Mouse (Mus musculus) forebrain, embryonic 10.5 days (tissue): ENCODE data around the gene Trim28. TPM values are rescaled to one million over a fixed set of nuclear protein-coding genes. Genes with fewer than 3 reads are reported as not detected.
A peak's percentile ranks its signal among the peaks of the same experiment; 100 is the strongest.

Source experiments
- DNase-seq: peaks from one replicate; pipeline ENCODE4 v3.0.0-alpha.2; 2017; ENCODE audit warnings: low spot score; ENCODE audit errors: extremely low spot score
- H3K27ac ChIP-seq: fragments of 300-500 bp; sonication (generic); 2 replicates; pipeline ENCODE4 v1.5.1; 2016; ENCODE audit warnings: mild to moderate bottlenecking
- H3K27me3 ChIP-seq: fragments of 300-500 bp; sonication (generic); 2 replicates; pipeline ENCODE4 v1.6.1; 2016; ENCODE audit warnings: mild to moderate bottlenecking; ENCODE audit not compliant: poor library complexity, severe bottlenecking
- H3K36me3 ChIP-seq: fragments of 300-500 bp; sonication (generic); replicated peaks from 2 replicates; pipeline ENCODE4 v1.6.1; 2016; ENCODE audit warnings: mild to moderate bottlenecking, moderate library complexity
- H3K4me1 ChIP-seq: fragments of 300-500 bp; sonication (generic); 2 replicates; pipeline ENCODE4 v1.6.1; 2016
- H3K4me3 ChIP-seq: fragments of 300-500 bp; sonication (generic); 2 replicates; pipeline ENCODE4 v1.5.1; 2016; ENCODE audit warnings: mild to moderate bottlenecking, moderate library complexity
- H3K9me3 ChIP-seq: fragments of 300-500 bp; sonication (generic); 2 replicates; pipeline ENCODE4 v1.6.1; 2016; ENCODE audit warnings: mild to moderate bottlenecking, moderate library complexity
- WGBS: fragments of 180-500 bp; shearing (Covaris S2); methylation state at CpG from one replicate; pipeline ENCODE4 v1.1.7; 2016; 5-methylcytosine and 5-hydroxymethylcytosine counted together
- polyA plus RNA-seq: library from polyadenylated mRNA; unstranded; fragments of >200 nt; fragmentation: Nextera tagmentation; extraction: Ambion mirVana; gene quantifications from 2 replicates; pipeline ENCODE4 v1.2.1, GENCODE M21; 2016

The Trim28 gene
- 415 and 417 TPM in 2 replicates for polyA plus RNA-seq

DNA sequence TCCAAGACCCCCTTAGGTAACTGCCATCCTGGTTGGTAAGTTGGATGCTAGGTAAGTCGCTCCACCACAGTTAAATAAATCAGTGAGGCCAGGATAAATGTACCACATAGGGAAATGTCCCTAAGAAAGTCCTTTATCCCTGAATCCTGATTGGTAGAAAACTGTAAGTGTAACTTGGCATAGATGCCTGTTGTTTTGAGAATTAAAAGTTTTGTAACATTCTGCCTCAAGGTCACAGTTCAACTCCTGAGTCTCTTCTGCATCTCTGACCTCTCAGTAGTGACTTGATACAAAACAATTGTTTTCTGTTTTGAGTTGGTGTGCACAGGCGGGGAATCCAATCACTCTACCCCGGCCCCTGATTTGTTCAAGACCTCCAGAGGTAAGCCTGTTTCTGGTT, at the start of gene Trim28:
Gene Trim28 (plus strand): TSS at position 264 of the 400 bp plus-strand sequence.
- H3K27ac ChIP-seq, result no peak within 1 kb of the TSS
- H3K36me3 ChIP-seq, result no peaks in the 10 kb centered on the region
- H3K27me3 ChIP-seq, result no peaks in the 10 kb centered on the region
- H3K4me3 ChIP-seq, result no peak within 1 kb of the TSS
- H3K9me3 ChIP-seq, result peaks cover 3% of the 10 kb centered on the region; the same call in 1 of the 2 replicates
- no peak for DNase-seq
- WGBS, result 92% methylated on average over 3 of the region's 3 CpGs
- no peaks in the 10 kb centered on the region for H3K4me1 ChIP-seq

DNA sequence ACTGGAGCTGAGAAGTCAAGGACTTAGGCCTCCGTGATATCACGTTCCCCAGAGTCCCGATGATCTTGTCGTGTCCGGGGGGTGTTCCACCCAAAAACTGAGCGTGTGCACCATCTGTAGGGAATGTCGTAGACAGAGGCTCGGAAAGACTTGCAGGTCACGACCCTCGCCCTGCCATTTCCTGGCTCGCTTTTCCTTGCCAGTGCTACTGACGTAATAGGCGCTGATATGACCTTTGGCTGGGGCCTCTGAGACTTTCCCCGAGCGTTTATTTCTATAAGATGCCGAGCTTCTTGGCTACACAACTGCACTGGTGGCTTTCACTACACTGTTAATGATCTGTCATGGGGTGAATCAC, 49.1 kb upstream of the Trim28 start:
- DNase-seq, result no peak
- Histone ChIP-seq H3K27ac (peak overlapping the region; percentile 93), H3K9me3 (0 out of 2 replicates have a peak, but pooled peaks cover 5% of the 10 kb centered on the region), H3K36me3 (no peaks in the 10 kb centered on the region), H3K4me3 (peak overlapping the region; percentile 48), H3K27me3 (no peaks in the 10 kb centered on the region), H3K4me1 (peaks cover 15% of the 10 kb centered on the region)
- 11% methylated on average over 16 of the region's 16 CpGs for WGBS

DNA sequence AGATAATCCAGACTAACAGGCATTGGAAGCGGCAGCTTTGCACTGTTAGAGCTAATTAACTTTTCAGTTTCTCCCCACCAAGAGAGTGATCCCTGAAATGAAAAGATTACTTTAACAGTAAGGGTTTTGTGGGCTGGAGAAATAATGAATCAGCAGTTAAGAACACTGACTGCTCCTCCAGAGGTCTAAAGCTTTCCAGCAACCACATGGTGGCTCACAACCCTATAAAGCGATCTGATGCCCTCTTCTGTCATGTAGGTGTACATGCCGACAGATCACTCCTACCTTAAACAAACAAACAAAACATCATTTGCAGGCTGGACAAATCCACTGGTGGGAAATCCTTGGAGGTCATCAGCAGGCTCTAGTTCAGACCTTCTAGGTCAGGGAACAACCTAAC, 44.0 kb upstream of the Trim28 start:
- Histone ChIP-seq H3K27ac (no peak overlapping the region), H3K9me3 (no peaks in the 10 kb centered on the region), H3K27me3 (no peaks in the 10 kb centered on the region), H3K36me3 (no peaks in the 10 kb centered on the region), H3K4me3 (no peak overlapping the region), H3K4me1 (peaks cover 9% of the 10 kb centered on the region)
- 64% methylated on average over 3 of the region's 3 CpGs for WGBS
- no peak for DNase-seq

DNA sequence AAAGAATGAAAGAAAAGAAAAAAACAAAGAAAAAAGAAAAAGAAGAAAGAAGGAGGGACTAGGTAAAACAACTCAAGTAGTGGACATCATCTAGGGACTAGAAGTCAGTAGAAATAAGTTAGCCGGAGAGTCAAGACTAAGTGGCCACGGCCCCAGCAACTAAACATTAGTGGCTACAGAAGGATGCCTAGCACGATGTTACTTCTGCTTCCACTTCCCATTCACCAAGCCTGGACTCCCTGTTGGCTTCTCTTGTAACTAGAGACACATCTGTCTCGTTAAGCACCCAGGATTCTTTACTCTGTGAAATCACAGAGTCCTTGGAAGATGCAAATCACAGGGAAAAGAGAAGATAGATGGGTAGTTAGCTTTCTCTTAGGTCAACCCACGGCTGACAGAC, 41.4 kb upstream of the Trim28 start:
- Histone ChIP-seq H3K27me3 (no peaks in the 10 kb centered on the region), H3K36me3 (no peaks in the 10 kb centered on the region), H3K27ac (no peak overlapping the region), H3K9me3 (no peaks in the 10 kb centered on the region), H3K4me3 (no peak overlapping the region), H3K4me1 (peaks cover 8% of the 10 kb centered on the region)
- WGBS, result 78% methylated on average over 5 of the region's 5 CpGs
- DNase-seq, result no peak

DNA sequence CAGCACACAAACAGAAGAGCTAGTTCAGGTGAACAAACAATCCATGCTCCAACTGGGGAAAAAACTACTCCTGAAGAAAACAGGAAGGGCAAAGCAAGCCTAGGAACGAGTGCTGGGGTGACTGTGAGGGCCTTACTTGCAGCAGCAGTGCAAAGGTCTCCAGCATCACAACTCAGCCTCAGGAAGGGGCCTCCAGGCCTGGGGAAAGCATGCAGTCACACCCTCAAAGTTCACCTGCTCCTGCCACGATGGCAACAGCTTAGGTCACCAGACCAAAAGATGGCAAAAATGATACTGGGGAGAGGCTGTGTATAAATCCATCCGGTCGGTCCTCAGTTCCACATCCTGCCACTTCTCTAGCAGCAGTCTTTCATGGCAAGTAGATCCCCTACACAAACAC, 40.0 kb upstream of the Trim28 start:
- H3K9me3 ChIP-seq, result no peaks in the 10 kb centered on the region
- H3K36me3 ChIP-seq, result no peaks in the 10 kb centered on the region
- no peaks in the 10 kb centered on the region for H3K27me3 ChIP-seq
- no peak overlapping the region for H3K27ac ChIP-seq
- peaks cover 8% of the 10 kb centered on the region for H3K4me1 ChIP-seq
- 90% methylated on average over 4 of the region's 4 CpGs for WGBS
- DNase-seq, result no peak
- no peak overlapping the region for H3K4me3 ChIP-seq

DNA sequence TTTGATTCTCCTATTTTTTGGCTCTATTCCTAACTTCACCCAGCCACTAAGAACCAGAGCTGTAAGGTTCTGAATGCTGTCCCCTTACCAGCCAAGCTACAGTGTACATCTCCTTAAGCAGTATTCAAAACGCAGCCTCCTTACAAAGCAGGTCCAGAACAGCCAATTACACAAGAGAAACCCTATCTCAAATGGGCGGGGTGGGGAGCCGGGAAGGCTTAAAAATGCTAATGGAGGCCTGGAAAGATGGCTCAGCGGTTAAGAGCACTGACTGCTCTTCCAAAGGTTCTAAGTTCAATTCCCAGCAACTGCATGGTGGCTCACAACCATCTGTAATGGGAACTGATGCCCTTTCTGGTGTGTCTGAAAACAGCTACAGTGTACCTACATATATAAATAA, 39.2 kb upstream of the Trim28 start:
- no peak for DNase-seq
- no peaks in the 10 kb centered on the region for H3K36me3 ChIP-seq
- WGBS, result 17% methylated on average over 4 of the region's 4 CpGs
- H3K9me3 ChIP-seq, result no peaks in the 10 kb centered on the region
- H3K4me1 ChIP-seq, result peaks cover 9% of the 10 kb centered on the region
- H3K4me3 ChIP-seq, result no peak overlapping the region
- H3K27me3 ChIP-seq, result no peaks in the 10 kb centered on the region
- H3K27ac ChIP-seq, result no peak overlapping the region

DNA sequence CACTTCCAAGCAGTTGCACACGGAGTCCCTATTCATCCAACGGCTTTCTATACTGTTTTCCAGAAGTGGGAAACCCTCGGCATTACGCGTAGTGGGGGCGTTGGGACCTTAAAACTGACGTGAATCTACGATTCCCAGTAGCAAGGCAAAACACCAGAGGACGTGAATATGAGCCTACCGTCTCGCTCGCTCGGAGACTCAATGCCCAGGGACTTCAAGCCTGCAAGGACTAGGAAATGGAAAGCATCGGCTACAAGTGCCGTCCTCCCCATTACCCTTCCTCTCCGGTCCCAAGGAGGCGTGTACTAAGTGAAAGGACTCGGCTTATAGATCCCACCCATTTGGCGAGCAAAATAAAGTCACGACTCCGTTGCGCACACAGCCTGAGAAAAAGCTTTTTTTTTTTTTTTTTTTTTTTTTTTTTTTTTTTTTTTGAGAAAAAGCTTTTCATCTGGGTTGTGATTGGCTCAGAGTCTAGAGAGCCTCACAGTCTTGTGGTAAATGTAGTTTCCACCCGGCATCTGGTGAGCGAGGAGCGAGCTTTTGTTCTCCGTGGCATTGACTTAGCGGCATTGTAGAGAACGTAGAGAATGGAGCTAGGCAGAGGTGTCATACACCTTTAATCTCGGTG, 37.3 kb upstream of the Trim28 start:
- DNase-seq, result peak; percentile 63
- Histone ChIP-seq H3K4me1 (peaks cover 24% of the 10 kb centered on the region), H3K36me3 (no peaks in the 10 kb centered on the region), H3K27me3 (no peaks in the 10 kb centered on the region), H3K4me3 (peak overlapping the region; percentile 55), H3K27ac (peak overlapping the region; percentile 84), H3K9me3 (no peaks in the 10 kb centered on the region)
- WGBS, result 4% methylated on average over 29 of the region's 29 CpGs

DNA sequence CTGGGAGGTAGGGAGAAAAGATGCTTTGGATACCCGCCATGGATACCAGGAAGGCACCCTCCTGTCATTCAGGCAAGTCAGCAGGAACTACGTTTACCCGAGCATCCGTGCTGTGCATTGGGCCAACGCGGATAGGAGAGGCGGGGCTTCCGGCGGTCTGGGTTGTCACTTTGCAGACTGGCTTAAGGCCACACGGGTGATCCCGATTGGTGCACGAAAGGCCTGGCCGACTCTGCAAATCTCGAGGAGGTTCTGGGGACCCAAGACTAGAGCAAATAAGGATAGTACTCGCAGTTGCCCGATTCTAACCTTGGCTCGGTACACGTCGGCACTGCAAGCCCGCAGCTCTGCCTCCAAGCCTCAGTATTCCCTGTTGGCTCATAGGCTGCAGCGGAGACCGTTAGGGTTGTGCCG, 33.2 kb upstream of the Trim28 start, which contains the start of gene Zfp324:
Gene Zfp324 (plus strand): TSS at position 161 of the 414 bp plus-strand sequence.
- peak; percentile 88 for DNase-seq
- Histone ChIP-seq H3K4me1 (peaks cover 33% of the 10 kb centered on the region), H3K9me3 (no peaks in the 10 kb centered on the region), H3K27ac (peak within 1 kb of the TSS; percentile 89), H3K27me3 (no peaks in the 10 kb centered on the region), H3K36me3 (peaks cover 23% of the 10 kb centered on the region), H3K4me3 (peak within 1 kb of the TSS; percentile 78)
- WGBS, result under 1% methylated on average over 23 of the region's 23 CpGs

DNA sequence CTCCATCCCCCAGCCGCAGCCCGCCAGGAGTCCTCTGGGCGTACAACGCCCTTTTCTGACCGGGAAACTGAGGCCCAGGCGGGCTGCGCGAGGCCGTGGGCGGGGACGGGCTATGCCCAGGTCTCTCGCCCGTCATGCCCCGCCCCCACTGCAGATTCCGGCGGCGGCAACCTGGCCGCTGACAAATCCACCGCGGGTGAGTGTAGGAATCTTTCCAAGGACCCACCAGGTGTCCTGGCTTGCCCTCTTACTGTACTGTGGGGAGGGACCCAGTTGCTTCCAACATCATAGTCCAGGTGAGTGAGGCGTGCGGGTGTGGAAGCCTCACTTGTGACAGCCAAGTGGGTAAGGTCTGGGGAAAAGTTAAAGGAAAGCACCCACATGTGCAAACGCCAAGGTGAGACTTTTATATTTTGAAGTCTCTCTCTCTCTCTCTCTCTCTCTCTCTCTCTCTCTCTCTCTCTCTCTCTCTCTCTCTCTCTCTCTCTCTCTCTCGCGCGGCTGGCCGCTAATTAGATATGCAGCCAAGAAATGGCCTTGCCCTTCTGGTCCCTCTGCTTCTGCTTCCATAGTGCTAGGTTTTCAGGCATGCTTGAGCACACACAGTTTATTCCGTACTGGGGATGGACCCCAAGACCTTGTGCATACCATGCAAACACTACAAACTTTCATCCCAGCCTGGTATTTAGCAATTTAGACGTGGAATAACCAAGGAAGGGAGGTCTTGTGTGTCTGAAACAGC, 32.6 kb upstream of the Trim28 start:
- no peak for DNase-seq
- WGBS, result under 1% methylated on average over 29 of the region's 29 CpGs
- H3K27ac ChIP-seq, result peak overlapping the region; percentile 89
- no peaks in the 10 kb centered on the region for H3K27me3 ChIP-seq
- peaks cover 29% of the 10 kb centered on the region for H3K36me3 ChIP-seq
- H3K4me3 ChIP-seq, result peak overlapping the region; percentile 78
- H3K4me1 ChIP-seq, result peaks cover 28% of the 10 kb centered on the region
- no peaks in the 10 kb centered on the region for H3K9me3 ChIP-seq

DNA sequence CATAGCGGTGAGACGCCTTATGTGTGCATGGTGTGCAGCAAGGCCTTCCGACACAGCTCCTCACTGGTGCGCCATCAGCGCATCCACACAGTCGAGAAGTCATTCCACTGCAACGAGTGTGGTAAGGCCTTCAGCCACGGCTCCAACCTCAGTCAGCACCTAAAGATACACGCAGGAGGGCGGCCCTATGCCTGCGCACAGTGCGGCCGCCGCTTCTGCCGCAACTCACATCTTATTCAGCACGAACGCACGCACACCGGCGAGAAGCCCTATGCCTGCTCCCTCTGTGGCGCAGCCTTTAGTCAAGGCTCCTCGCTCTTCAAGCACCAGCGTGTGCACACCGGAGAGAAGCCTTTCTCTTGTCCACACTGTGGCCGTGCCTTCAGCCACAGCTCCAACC, 28.0 kb upstream of the Trim28 start:
- WGBS, result 96% methylated on average over 25 of the region's 25 CpGs
- no peak for DNase-seq
- peaks cover 44% of the 10 kb centered on the region for H3K36me3 ChIP-seq
- no peak overlapping the region for H3K27ac ChIP-seq
- no peak overlapping the region for H3K4me3 ChIP-seq
- H3K4me1 ChIP-seq, result peaks cover 16% of the 10 kb centered on the region
- H3K9me3 ChIP-seq, result no peaks in the 10 kb centered on the region
- H3K27me3 ChIP-seq, result no peaks in the 10 kb centered on the region

DNA sequence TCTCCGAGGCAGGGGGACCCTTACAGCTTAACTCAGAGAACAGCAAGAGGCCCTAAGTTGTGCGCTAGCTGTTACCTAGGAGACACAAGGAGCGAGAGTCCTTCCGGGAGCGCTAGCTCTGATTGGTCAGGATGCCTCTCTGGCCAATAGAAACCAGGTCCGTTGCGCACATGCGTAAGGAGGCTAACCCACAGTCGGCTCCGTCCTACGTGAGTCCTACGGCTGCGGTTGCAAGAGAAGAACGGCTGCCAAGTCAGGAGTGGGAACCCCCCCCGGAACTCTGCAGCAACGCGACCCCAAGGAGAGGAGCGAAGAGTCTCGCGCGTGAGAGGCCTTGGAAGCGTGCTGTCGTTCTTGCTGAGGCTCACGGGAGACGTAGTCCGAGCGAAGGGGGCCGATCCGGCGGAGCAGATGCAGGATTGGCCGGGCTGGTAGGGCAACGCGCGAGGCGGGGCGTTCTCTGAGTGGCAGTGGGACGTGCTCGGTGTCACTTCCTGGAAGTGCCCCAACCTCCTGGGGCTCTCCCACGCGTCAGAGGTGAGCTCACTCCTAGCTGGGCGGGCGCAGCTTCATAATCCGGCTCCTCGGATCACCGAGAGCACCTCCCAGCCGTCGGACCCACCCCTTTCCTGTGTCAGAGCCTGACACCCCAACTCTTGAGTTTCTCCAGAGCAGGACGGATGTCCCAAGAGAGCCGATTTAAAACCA, 21.1 kb upstream of the Trim28 start, which contains the start of gene Zfp446:
Gene Zfp446 (plus strand): TSS at position 167 of the 708 bp plus-strand sequence.
- H3K36me3 ChIP-seq, result peaks cover 21% of the 10 kb centered on the region
- under 1% methylated on average over 49 of the region's 49 CpGs for WGBS

DNA sequence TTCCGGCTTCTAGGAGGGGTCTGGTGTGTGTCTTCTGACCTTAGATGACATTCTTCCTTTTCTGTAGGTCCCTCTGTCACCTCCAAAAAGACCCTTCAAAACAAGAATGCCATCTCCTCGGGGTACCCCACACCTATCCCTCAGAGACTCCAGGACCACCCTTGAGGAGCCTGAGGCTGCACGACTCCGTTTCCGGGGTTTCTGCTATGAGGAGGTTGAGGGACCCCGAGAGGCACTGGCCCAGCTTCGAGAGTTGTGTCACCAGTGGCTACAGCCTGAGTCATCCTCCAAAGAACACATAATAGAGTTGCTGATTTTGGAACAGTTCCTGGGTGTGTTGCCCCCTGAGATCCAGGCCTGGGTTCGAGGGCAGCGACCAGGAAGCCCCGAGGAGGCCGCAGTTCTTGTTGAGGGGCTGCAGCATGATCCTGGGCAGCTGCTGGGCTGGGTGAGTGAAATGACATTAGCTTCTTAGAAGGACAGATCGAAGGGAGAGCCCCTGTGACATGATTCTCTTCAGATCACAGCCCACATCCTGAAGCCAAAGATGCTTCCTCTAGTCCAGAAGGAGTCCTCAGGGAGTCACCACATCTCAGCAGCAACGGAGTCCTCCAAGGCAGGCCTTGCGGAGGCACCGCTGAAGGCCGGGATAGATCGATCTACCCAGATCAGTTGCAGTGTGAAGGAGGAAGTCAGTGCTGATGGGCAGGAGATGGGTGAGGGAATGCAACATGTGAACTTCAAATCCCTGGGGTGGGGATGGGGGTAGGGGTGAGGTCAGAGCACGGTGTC, 19.8 kb upstream of the Trim28 start:
- DNase-seq, result no peak
- H3K4me1 ChIP-seq, result peaks cover 24% of the 10 kb centered on the region
- H3K27ac ChIP-seq, result peak overlapping the region; percentile 97
- no peaks in the 10 kb centered on the region for H3K27me3 ChIP-seq
- H3K36me3 ChIP-seq, result peaks cover 22% of the 10 kb centered on the region
- H3K4me3 ChIP-seq, result peak overlapping the region; percentile 75
- H3K9me3 ChIP-seq, result no peaks in the 10 kb centered on the region
- WGBS, result 89% methylated on average over 18 of the region's 18 CpGs

More for the DNA sequence above, 21.1 kb upstream of the Trim28 start, which contains the start of gene Zfp446:
- peak within 1 kb of the TSS; percentile 75 for H3K4me3 ChIP-seq
- no peaks in the 10 kb centered on the region for H3K9me3 ChIP-seq
- H3K27ac ChIP-seq, result peak within 1 kb of the TSS; percentile 97
- no peaks in the 10 kb centered on the region for H3K27me3 ChIP-seq
- DNase-seq, result peak; percentile 99
- peaks cover 24% of the 10 kb centered on the region for H3K4me1 ChIP-seq
